Comparison of ENCODE assay signal across 17 mouse cellular contexts in genomic region chr14:109550603-109551002, GRCm38 (mm10).
"Had no signal": no experiment of that assay in that cellular context is flagged by ENCODE, and none has a peak within 500 bp of the region (broad histone marks: within the 10 kb centered on the region; RNA-seq: fewer than 3 reads in every experiment).

No protein-coding gene starts in this region.

- ATAC-seq: liver, postnatal 0 days; midbrain, embryonic 13.5 days had no signal

- H3K36me3 ChIP-seq: limb, embryonic 12.5 days; liver, embryonic 13.5 days; lung, embryonic 15.5 days; midbrain, embryonic 13.5 days had no signal

- H3K4me1 ChIP-seq: limb, embryonic 12.5 days; liver, embryonic 13.5 days; lung, embryonic 15.5 days; megakaryocyte, embryonic 14.5 days; midbrain, embryonic 13.5 days had no signal

- H3K27me3 ChIP-seq: limb, embryonic 12.5 days; liver, embryonic 13.5 days; lung, embryonic 15.5 days; megakaryocyte, embryonic 14.5 days; midbrain, embryonic 13.5 days had no signal

- H3K27ac ChIP-seq: kidney, postnatal 0 days; limb, embryonic 12.5 days; liver, embryonic 13.5 days; lung, embryonic 15.5 days; macrophage; midbrain, embryonic 13.5 days had no signal

- H3K4me2 ChIP-seq: limb, embryonic 12.5 days; liver, embryonic 13.5 days; lung, embryonic 15.5 days; midbrain, embryonic 13.5 days had no signal

- H3K4me3 ChIP-seq: limb, embryonic 12.5 days; liver, embryonic 13.5 days; lung, embryonic 15.5 days; megakaryocyte, embryonic 14.5 days; midbrain, embryonic 13.5 days had no signal

- H3K9me3 ChIP-seq: limb, embryonic 12.5 days; liver, embryonic 13.5 days; lung, embryonic 15.5 days; megakaryocyte, embryonic 14.5 days; midbrain, embryonic 13.5 days had no signal

- H3K9ac ChIP-seq: limb, embryonic 12.5 days; liver, embryonic 13.5 days; liver, postnatal 0 days; lung, embryonic 15.5 days; midbrain, embryonic 13.5 days had no signal

- DNase-seq: kidney, adult 11 months; kidney, adult 9 months; kidney, postnatal 36 days; layer of hippocampus, adult 9-11 months; layer of hippocampus, postnatal 36 days; liver; liver, embryonic 13.5 days; liver, postnatal 0 days; lung, postnatal 14 days; thymus, adult 2 months; thymus, postnatal 25 days had no signal
